ENCODE assay signal across 9 mouse cellular contexts in genomic region chr16:32516006-32516962, GRCm38 (mm10). TPM values are rescaled to one million over a fixed set of nuclear protein-coding genes. Genes with fewer than 3 reads are reported as not detected.
DNase-seq lines count a peak whose midpoint lies in the region; ATAC-seq and TF ChIP-seq lines count a peak whose summit lies in the region.
"Had no signal": no experiment of that assay in that cellular context is flagged by ENCODE, and none has a peak within 500 bp of the region (broad histone marks: within the 10 kb centered on the region; RNA-seq: fewer than 3 reads in every experiment).

No protein-coding gene starts in this region.

- TF ChIP-seq POLR2A in cerebellum, adult 2 months (IDR thresholded peaks at IDR 0.05; ENCODE audit: borderline replicate concordance, insufficient read depth, low read length), result 0 out of 2 replicates have a peak, but pooled peaks have one; percentile 16

- peak overlapping the region; percentile 40 for H3K4me2 ChIP-seq in forebrain, embryonic 14.5 days (ENCODE audit: low read length)
- H3K4me2 ChIP-seq in stomach, embryonic 14.5 days (replicated peaks; ENCODE audit: low read depth, low read length), result peak overlapping the region; percentile 29

- 38% methylated on average over 21 of the region's 21 CpGs for WGBS in cerebellum, adult 2 months
- 6% methylated on average over 21 of the region's 21 CpGs for WGBS in forebrain, embryonic 14.5 days
- WGBS in midbrain, embryonic 10.5 days, result 9% methylated on average over 21 of the region's 21 CpGs
- WGBS in stomach, embryonic 14.5 days, result 22% methylated on average over 21 of the region's 21 CpGs

- H3K27me3 ChIP-seq in cerebellum, adult 2 months (ENCODE audit: control insufficient read depth, insufficient read depth, low read length), result no peaks in the 10 kb centered on the region
- H3K27me3 ChIP-seq in forebrain, embryonic 14.5 days (replicated peaks; ENCODE audit: control insufficient read depth, insufficient read depth, low read length), result no peaks in the 10 kb centered on the region
- H3K27me3 ChIP-seq in midbrain, embryonic 10.5 days (ENCODE audit: low read depth, poor library complexity, severe bottlenecking), result no peaks in the 10 kb centered on the region
- H3K27me3 ChIP-seq in stomach, embryonic 14.5 days (ENCODE audit: control insufficient read depth, insufficient read depth, low read length), result no peaks in the 10 kb centered on the region

- no peaks in the 10 kb centered on the region for H3K9me3 ChIP-seq in forebrain, embryonic 14.5 days (replicated peaks; ENCODE audit: control insufficient read depth, low read length)
- H3K9me3 ChIP-seq in midbrain, embryonic 10.5 days (replicated peaks), result no peaks in the 10 kb centered on the region
- H3K9me3 ChIP-seq in stomach, embryonic 14.5 days (ENCODE audit: control insufficient read depth, low read depth, low read length), result no peaks in the 10 kb centered on the region

- H3K36me3 ChIP-seq in forebrain, embryonic 14.5 days (ENCODE audit: control insufficient read depth, insufficient read depth, low read length), result no peaks in the 10 kb centered on the region
- no peaks in the 10 kb centered on the region for H3K36me3 ChIP-seq in midbrain, embryonic 10.5 days
- no peaks in the 10 kb centered on the region for H3K36me3 ChIP-seq in stomach, embryonic 14.5 days (ENCODE audit: control insufficient read depth, insufficient read depth, low read length)

- H3K27ac ChIP-seq in cerebellum, adult 2 months (ENCODE audit: insufficient read depth, low read length), result no peak overlapping the region
- peak overlapping the region; percentile 97 for H3K27ac ChIP-seq in forebrain, embryonic 14.5 days (ENCODE audit: low read depth, low read length)
- H3K27ac ChIP-seq in midbrain, embryonic 10.5 days (replicated peaks), result peak overlapping the region; percentile 93
- peak overlapping the region; percentile 78; the same call in 1 of the 2 replicates for H3K27ac ChIP-seq in stomach, embryonic 14.5 days (ENCODE audit: low read length)

- DNase-seq in cerebellum, adult 2 months, result no peak
- DNase-seq in cerebellum, adult 9-10 months, result no peak
- peak; percentile 29 for DNase-seq in T-cell, adult 2 months (ENCODE audit: low spot score)
- DNase-seq in forebrain, embryonic 14.5 days (ENCODE audit: low spot score), result peak; percentile 91
- DNase-seq in layer of hippocampus, postnatal 10 days (ENCODE audit: low spot score in 2 of 2), result peak; percentile 67 to 73
- peak; percentile 86 for DNase-seq in midbrain, embryonic 10.5 days (ENCODE audit: low spot score)
- no peak for DNase-seq in urinary bladder, postnatal 14 days (ENCODE audit: low spot score)

- TF ChIP-seq CTCF in cerebellum, adult 2 months (IDR thresholded peaks at IDR 0.05; ENCODE audit: borderline replicate concordance, insufficient read depth, low read depth, low read length), result no peak

- peak; percentile 94 for ATAC-seq in forebrain, embryonic 14.5 days
- peak; percentile 84; the same call in 1 of the 2 replicates for ATAC-seq in stomach, embryonic 14.5 days (ENCODE audit: insufficient number of reproducible peaks, insufficient read depth, low FRiP score, low read depth)

- H3K9ac ChIP-seq in forebrain, embryonic 14.5 days (ENCODE audit: low read length), result peak overlapping the region; percentile 50
- 0 out of 2 replicates have a peak overlapping the region, but pooled peaks have one; percentile 28 for H3K9ac ChIP-seq in stomach, embryonic 14.5 days (replicated peaks; ENCODE audit: low read depth, low read length)

- no peaks in the 10 kb centered on the region for H3K4me1 ChIP-seq in cerebellum, adult 2 months (ENCODE audit: control insufficient read depth, insufficient read depth, low read length)
- H3K4me1 ChIP-seq in forebrain, embryonic 14.5 days (ENCODE audit: control insufficient read depth, insufficient read depth, low read length), result peaks cover 14% of the 10 kb centered on the region
- H3K4me1 ChIP-seq in midbrain, embryonic 10.5 days, result peaks cover 49% of the 10 kb centered on the region
- peaks cover 15% of the 10 kb centered on the region; the same call in 1 of the 2 replicates for H3K4me1 ChIP-seq in stomach, embryonic 14.5 days (ENCODE audit: control insufficient read depth, insufficient read depth, low read length)

- no peak overlapping the region for H3K4me3 ChIP-seq in cerebellum, adult 2 months (replicated peaks; ENCODE audit: insufficient read depth, low read depth, low read length)
- 0 out of 2 replicates have a peak overlapping the region, but pooled peaks have one; percentile 1 for H3K4me3 ChIP-seq in forebrain, embryonic 14.5 days (ENCODE audit: low read depth, low read length)
- H3K4me3 ChIP-seq in midbrain, embryonic 10.5 days, result peak overlapping the region; percentile 37
- H3K4me3 ChIP-seq in stomach, embryonic 14.5 days (ENCODE audit: low read depth, low read length), result no peak overlapping the region

RNA-seq across cellular contexts. Expression of gene Zdhhc19, which starts 20.2 kb away (rescaled TPM):
- polyA plus RNA-seq in cerebellum, adult 2 months (2012; rRNA removed), result not detected in 2 replicates
- polyA plus RNA-seq in forebrain, embryonic 14.5 days (2014; fragmentation: Nextera tagmentation; extraction: Ambion mirVana), result not detected in 2 replicates
- not detected for total RNA-seq in layer of hippocampus, postnatal 10 days (2021)
- not detected in 2 replicates for polyA plus RNA-seq in midbrain, embryonic 10.5 days (2016; fragmentation: Nextera tagmentation; extraction: Ambion mirVana)
- polyA plus RNA-seq in stomach, embryonic 14.5 days (2014; fragmentation: Nextera tagmentation; extraction: Ambion mirVana), result not detected in 2 replicates
- total RNA-seq: neutrophil, adult 5-6 weeks had no signal

RNA-seq across cellular contexts. Expression of gene Slc51a, which starts 28.6 kb away (rescaled TPM):
- polyA plus RNA-seq in cerebellum, adult 2 months (2012; rRNA removed), result 0.03 and 0.05 TPM in 2 replicates
- 0.20 and 0.21 TPM in 2 replicates for polyA plus RNA-seq in forebrain, embryonic 14.5 days (2014; fragmentation: Nextera tagmentation; extraction: Ambion mirVana)
- total RNA-seq in layer of hippocampus, postnatal 10 days (2021), result not detected
- 0.16 and 0.35 TPM in 2 replicates for polyA plus RNA-seq in midbrain, embryonic 10.5 days (2016; fragmentation: Nextera tagmentation; extraction: Ambion mirVana)
- polyA plus RNA-seq in stomach, embryonic 14.5 days (2014; fragmentation: Nextera tagmentation; extraction: Ambion mirVana), result 1.9 and 2.7 TPM in 2 replicates
- total RNA-seq: neutrophil, adult 5-6 weeks had no signal

Comparison
In these comparisons a context has a peak if more than half of its experiments do, and no peak if none do; other contexts are left out.
1. DNase-seq: peak in T-cell, adult 2 months (single experiment), forebrain, embryonic 14.5 days (single experiment), layer of hippocampus, postnatal 10 days (2 of 2) and midbrain, embryonic 10.5 days (single experiment); none in cerebellum, adult 2 months (0 of 2), cerebellum, adult 9-10 months (single experiment) and urinary bladder, postnatal 14 days (single experiment).
2. H3K4me3 ChIP-seq: peak in forebrain, embryonic 14.5 days (single experiment) and midbrain, embryonic 10.5 days (single experiment); none in cerebellum, adult 2 months (single experiment) and stomach, embryonic 14.5 days (single experiment).